Mouse (Mus musculus): ENCODE measurements around the gene Fermt2. TPM values are rescaled to one million over a fixed set of nuclear protein-coding genes. Genes with fewer than 3 reads are reported as not detected.

Gene Fermt2
- 161 TPM for polyA plus RNA-seq (2014; fragmentation: Illumina TruSeq; extraction: RNeasy Lipid Tissue Mini Kit (QIAGEN cat#74804); ENCODE audit: low read depth, low replicate concordance)

DNA sequence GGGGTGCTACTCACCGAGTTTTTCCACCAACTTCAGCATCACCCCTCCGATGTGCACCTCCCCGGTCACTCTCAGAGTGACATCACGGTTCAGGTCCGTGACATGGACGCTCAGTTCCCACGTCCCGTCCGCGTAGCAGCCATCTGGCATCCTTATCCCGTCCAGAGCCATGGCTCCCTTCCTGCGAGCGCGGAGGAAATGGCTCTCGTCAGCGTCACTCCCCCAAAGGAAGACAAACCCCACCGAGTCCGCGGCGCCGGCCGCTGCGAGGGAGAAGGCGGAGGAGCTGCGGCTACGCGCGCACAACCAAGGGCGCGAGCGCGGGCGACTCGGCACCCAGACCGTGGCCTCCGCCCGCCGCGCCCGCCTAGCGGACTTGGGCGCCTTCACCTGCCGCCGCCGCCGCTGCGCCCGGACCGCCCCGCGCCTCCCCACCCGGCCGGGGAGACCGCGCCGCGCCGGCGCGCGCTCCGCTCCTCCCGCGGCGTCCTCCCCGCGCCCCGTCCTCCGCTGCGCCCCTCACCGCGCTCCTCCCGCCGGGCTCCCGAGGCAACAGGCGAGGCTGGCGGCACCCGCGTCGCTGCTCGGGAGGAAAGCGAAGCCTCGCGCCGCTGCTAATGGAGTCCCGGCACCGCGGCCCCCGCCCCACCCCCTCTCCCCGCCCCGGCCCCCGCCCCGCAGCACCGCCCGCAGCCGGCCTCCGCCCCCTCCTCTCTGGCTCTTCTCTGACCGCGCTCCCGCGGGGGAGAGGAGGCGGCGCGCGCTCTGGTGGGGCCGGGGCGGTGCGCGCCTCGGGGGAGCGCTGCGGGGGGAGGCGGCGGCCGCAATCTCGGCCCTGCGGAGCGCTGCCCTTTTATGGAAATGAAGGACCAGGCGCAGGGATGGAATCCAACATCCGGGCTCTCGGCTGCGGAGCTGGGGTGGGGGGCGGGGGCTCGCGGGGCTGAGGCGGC lies at the start of gene Fermt2:
Gene Fermt2 (minus strand): TSS at position 708 of the 953 bp plus-strand sequence.

Other genes with a start within 250 kb of the Fermt2 start
- 136 TPM for gene Ero1l, start 211.3 kb downstream of the Fermt2 start, polyA plus RNA-seq (2014; fragmentation: Illumina TruSeq; extraction: RNeasy Lipid Tissue Mini Kit (QIAGEN cat#74804); ENCODE audit: low read depth, low replicate concordance)
- 748 TPM for gene Psmc6, start 200.3 kb downstream of the Fermt2 start, polyA plus RNA-seq (2014; fragmentation: Illumina TruSeq; extraction: RNeasy Lipid Tissue Mini Kit (QIAGEN cat#74804); ENCODE audit: low read depth, low replicate concordance)
- 68.2 TPM for gene Styx, start 179.0 kb downstream of the Fermt2 start, polyA plus RNA-seq (2014; fragmentation: Illumina TruSeq; extraction: RNeasy Lipid Tissue Mini Kit (QIAGEN cat#74804); ENCODE audit: low read depth, low replicate concordance)
- 127 TPM for gene Gnpnat1, start 125.2 kb downstream of the Fermt2 start, polyA plus RNA-seq (2014; fragmentation: Illumina TruSeq; extraction: RNeasy Lipid Tissue Mini Kit (QIAGEN cat#74804); ENCODE audit: low read depth, low replicate concordance)
- 22.5 TPM for gene Ddhd1, start 128.0 kb upstream of the Fermt2 start, polyA plus RNA-seq (2014; fragmentation: Illumina TruSeq; extraction: RNeasy Lipid Tissue Mini Kit (QIAGEN cat#74804); ENCODE audit: low read depth, low replicate concordance)